Mouse (Mus musculus) Patski (cell line): Measurements from ENCODE around the gene 1810013L24Rik. TPM values are rescaled to one million over a fixed set of nuclear protein-coding genes. Genes with fewer than 3 reads are reported as not detected.
A peak's percentile ranks its signal among the peaks of the same experiment; 100 is the strongest.

Source experiments
- ATAC-seq: fragments of 100-300 bp; one replicate; pipeline ENCODE4 v1.8.0; 2021
- CTCF ChIA-PET: fragments of 350-600 bp; sonication (Branson Sonifier 250); formaldehyde crosslinking; loops from one replicate; lab custom pipeline; 2022; ENCODE audit warnings: inconsistent platforms; lab: Charles Lee
- POLR2A ChIA-PET: fragments of 350-600 bp; sonication (Branson Sonifier 250); formaldehyde crosslinking; loops from one replicate; lab custom pipeline; 2022; ENCODE audit warnings: antibody characterized with exemption, inconsistent platforms; lab: Charles Lee
- DNase-seq: peaks from one replicate; pipeline ENCODE4 v3.0.0-alpha.2; 2011; ENCODE audit warnings: low read depth, low spot score
- H3K27me3 ChIP-seq: fragments of 371-371 bp; one replicate; pipeline ENCODE4 v1.5.1; 2021
- CTCF ChIP-seq: fragments of 100-300 bp; IDR thresholded peaks from one replicate; pipeline ENCODE4 v1.5.1; 2021
- in situ Hi-C: fragments of 300-500 bp; cut with MboI; formaldehyde crosslinking; loops from 3 replicates; pipeline ENCODE4 v1.11.1; 2018; ENCODE audit warnings: low pct_unique_long_range_greater_than_20kb, mixed read lengths
- polyA plus RNA-seq: library from polyadenylated mRNA; unstranded; gene quantifications from one replicate; pipeline ENCODE4 v1.2.3, GENCODE M21; 2021

The 1810013L24Rik gene
- polyA plus RNA-seq, 1 experiment from 2014 or later: 50.3 TPM

DNA sequence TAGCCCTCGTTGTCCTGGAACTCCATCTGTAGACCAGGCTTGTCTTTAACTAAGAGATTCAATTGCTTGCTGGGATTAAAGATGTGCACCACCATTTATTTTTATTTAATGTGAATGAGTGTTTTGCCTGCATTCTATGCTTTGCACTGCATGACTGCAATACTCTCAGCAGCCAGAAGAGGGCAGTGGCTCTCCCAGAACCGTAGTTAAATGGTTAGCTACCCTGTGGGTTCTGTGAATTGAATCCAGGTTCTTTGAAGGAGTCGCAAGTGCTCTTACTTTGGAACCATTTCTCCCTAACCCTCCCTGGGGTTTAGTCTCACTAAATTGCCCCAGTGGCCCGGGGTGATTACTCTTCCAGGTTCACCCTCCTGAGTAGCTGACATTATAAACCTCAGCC is 23.2 kb upstream of the 1810013L24Rik start:
- DNase-seq (no peak), ATAC-seq (no peak)
- ChIA-PET POLR2A (no interaction called here), CTCF (interaction anchor here (0.9 to 2.2 kb wide), 13 partner anchors 11 to 121 kb away, joined by 3 to 17 read pairs (median 3); no protein-coding TSS in a partner anchor)
- H3K27me3 ChIP-seq: no peaks in the 10 kb centered on the region
- in situ Hi-C loops: no loop called here
- TF ChIP-seq CTCF: peak; percentile 85

DNA sequence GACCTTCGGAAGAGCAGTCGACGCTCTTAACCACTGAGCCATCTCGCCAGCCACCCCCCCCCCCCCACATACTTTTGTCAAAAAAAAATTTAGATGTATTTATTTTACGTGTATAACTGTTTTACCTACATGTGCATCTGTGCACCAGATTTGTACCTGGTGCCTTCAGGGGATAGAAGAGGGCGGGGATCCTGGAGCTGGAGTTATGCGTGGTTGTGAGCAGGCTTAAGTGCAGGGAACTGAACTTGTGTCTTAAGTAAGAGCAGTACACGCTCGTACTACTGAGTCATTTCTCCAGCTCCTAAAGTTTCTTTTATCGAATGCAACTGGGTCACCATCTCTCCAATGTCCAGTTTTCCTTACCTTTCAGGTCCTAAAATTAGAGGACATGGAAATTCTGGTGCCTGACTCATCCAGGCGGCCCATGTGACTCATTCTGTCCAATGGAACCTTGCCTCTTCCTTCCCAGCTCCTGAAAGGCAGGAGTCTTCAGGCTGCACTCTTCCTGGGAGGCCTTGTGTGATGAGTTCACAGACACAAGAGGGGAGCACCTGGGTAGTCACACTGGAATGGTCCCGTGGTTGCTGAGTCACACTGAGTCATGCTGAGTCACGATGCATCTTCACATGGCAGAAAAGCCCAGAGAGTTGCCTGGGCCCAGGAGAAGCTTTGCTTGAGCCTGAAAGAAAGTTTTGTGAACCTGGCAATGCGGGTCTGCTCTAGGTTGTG is 19.3 kb upstream of the 1810013L24Rik start:
- no peak for TF ChIP-seq CTCF
- ChIA-PET POLR2A (interaction anchor here (1.3 kb wide), 1 partner anchor 20 kb away, joined by 5 read pairs; no protein-coding TSS in a partner anchor), CTCF (no interaction called here)
- no peaks in the 10 kb centered on the region for H3K27me3 ChIP-seq
- in situ Hi-C loops: no loop called here
- peak; percentile 98 for DNase-seq
- ATAC-seq: peak; percentile 100

DNA sequence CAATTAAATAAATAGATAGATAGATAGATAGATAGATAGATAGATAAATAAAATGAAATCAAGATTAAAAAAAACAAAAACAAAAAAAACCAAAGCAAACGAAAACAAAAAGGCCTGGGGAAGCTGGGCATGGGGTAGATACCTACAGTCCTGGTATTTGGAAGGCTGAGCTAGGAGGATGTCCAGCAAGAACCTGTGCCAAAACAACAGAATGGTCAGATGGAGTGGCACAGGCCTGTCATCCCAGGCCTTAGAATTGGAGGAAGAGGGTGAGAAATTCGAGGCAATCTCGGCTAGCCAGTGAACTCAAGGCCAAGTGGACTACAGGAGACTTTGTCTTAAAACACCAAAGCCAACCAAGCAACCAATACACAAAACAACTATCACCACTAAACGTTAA is 12.0 kb upstream of the 1810013L24Rik start:
- no peak for DNase-seq
- CTCF ChIA-PET: no interaction called here
- H3K27me3 ChIP-seq: no peaks in the 10 kb centered on the region
- POLR2A ChIA-PET: no interaction called here
- no peak for ATAC-seq
- in situ Hi-C loops: no loop called here
- TF ChIP-seq CTCF: no peak

DNA sequence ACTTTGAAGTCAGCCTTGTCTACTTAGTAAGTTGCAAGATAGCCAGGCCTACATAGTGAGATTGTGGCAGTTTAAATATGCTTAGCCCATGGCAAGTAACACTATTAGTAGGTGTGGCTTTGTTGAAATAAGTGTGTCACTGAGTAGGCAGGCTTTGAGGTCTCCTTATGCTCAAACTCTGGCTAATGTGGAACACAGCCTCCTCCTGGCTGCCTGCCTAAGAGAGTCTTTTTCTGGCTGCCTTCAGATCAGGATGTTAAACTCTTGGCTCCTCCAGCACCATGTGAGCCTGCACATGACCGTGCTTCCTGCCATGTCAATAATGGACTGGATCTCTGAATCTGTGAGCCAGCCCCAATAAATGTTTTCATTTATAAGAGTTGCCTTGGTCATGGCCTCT is 8.5 kb upstream of the 1810013L24Rik start:
- H3K27me3 ChIP-seq: no peaks in the 10 kb centered on the region
- DNase-seq: no peak
- in situ Hi-C loops: loop anchor here (5.0 kb wide), 1 partner anchor 46 kb away; no protein-coding TSS in a partner anchor
- TF ChIP-seq CTCF: no peak
- ChIA-PET POLR2A (no interaction called here), CTCF (no interaction called here)
- ATAC-seq: no peak

DNA sequence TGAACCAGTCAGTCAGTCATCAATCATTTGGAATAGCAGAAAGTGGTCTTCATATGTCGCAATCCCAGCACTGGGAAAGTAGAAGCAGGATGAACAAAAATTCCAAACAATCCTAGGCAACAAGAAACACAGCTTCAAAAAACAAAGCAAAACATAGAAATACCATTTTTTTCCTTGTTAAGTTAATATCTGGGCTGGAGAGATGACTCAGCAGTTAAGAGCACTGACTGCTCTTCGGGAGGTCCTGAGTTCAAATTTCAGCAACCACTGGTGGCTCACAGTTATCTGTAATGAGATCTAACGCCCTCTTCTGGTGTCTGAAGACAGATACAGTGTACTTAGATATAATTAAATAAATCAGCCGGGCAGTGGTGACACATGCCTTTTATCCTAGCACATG is 7.3 kb upstream of the 1810013L24Rik start:
- no peak for TF ChIP-seq CTCF
- ChIA-PET POLR2A (no interaction called here), CTCF (interaction anchor here (1.8 kb wide), 1 partner anchor 10 kb away, joined by 11 read pairs; no protein-coding TSS in a partner anchor)
- no peaks in the 10 kb centered on the region for H3K27me3 ChIP-seq
- ATAC-seq (no peak), DNase-seq (no peak)
- in situ Hi-C loops: loop anchor here (5.0 kb wide), 1 partner anchor 45 kb away; no protein-coding TSS in a partner anchor

DNA sequence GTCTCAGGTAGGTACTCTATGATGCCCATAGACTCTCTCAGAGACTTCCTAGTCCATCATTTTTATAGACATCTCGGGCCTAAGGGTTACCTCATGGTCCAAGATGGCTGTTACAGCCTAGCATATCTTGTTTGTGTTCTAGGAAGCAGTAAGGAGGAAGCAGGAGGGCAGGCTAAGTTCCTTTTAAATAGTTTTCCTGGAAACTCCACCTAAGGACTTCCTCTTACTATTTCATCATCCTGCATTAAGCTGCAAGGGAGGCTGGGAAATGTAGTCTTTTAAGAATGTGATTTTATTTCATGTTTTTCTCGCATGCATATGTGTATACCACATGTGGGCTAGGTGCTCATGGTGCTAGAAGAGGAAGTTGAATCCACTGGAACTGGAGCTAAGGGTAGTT is 6.2 kb upstream of the 1810013L24Rik start:
- no peak for TF ChIP-seq CTCF
- no peaks in the 10 kb centered on the region for H3K27me3 ChIP-seq
- in situ Hi-C loops: loop anchor here (5.0 kb wide), 1 partner anchor 44 kb away; no protein-coding TSS in a partner anchor
- ChIA-PET POLR2A (no interaction called here), CTCF (interaction anchor here (1.2 to 1.8 kb wide), 2 partner anchors 11 to 20 kb away, joined by 3 to 11 read pairs; no protein-coding TSS in a partner anchor)
- DNase-seq (no peak), ATAC-seq (no peak)

DNA sequence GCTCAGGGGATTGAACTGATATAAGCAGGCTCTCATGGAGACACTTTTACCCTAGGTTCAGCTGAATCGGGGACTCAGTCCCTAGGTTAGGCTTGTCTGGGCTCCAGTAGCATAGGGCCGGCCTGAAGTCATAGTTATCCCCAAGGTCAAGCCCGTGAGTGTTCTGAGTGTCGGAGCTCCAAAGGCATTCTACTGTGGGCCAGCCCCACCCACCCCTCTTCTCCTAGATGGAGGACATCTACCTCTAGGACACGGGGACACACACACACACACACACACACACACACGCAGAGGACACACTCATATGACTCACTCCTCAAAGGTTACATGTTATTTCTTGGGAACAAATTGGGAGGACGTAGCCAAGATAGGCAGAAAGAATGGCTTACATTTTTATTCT is 2.5 kb upstream of the 1810013L24Rik start:
- CTCF ChIA-PET: no interaction called here
- no peak for ATAC-seq
- POLR2A ChIA-PET: interaction anchor here (0.6 kb wide), 1 partner anchor 22 kb away, joined by 3 read pairs; no protein-coding TSS in a partner anchor
- no peak for DNase-seq
- H3K27me3 ChIP-seq: no peaks in the 10 kb centered on the region
- TF ChIP-seq CTCF: no peak
- in situ Hi-C loops: no loop called here

DNA sequence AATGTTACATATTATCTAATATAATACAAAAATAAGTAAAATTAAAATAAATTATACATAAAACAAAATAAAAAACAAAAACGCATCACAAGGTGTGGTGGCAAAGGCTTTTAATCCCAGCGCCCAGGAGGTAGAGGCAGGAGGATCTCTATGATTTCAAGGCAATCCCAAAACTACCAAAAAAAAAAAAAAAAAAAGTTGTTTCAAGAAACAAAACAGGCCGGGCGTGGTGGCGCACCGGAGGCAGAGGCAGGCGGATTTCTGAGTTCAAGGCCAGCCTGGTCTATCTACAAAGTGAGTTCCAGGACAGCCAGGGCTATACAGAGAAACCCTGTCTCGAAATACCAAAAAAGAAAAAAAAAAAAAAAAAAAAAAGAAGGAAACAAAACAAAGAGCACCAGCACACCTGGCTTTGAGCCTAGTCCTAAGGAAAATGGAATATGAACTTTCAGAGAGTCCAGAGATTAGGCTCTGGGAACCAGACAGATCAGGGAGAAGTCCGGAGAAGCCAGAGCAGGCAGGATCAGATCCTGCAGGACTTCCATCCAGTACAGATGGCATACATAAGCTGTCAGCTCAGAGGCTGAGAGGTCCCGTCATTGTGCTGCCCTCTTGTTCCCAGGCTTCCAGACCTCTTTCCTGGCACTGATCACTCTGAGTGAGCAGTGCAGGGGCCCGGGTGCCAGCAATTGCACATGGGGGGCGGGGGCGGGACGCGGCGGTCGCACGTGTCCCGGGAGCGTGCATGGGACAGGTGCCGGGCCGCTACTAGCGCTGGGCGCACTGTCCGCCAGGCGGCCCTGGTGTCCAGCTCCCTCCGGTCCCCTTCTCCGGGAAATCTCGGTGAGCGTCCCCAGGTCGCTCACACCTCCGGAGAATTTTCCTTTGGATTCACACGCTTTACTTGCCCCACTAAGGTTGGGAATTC is 1.0 kb upstream of the 1810013L24Rik start:
- in situ Hi-C loops: no loop called here
- ChIA-PET POLR2A (no interaction called here), CTCF (no interaction called here)
- TF ChIP-seq CTCF: no peak
- DNase-seq (no peak), ATAC-seq (peak; percentile 49)
- no peaks in the 10 kb centered on the region for H3K27me3 ChIP-seq

DNA sequence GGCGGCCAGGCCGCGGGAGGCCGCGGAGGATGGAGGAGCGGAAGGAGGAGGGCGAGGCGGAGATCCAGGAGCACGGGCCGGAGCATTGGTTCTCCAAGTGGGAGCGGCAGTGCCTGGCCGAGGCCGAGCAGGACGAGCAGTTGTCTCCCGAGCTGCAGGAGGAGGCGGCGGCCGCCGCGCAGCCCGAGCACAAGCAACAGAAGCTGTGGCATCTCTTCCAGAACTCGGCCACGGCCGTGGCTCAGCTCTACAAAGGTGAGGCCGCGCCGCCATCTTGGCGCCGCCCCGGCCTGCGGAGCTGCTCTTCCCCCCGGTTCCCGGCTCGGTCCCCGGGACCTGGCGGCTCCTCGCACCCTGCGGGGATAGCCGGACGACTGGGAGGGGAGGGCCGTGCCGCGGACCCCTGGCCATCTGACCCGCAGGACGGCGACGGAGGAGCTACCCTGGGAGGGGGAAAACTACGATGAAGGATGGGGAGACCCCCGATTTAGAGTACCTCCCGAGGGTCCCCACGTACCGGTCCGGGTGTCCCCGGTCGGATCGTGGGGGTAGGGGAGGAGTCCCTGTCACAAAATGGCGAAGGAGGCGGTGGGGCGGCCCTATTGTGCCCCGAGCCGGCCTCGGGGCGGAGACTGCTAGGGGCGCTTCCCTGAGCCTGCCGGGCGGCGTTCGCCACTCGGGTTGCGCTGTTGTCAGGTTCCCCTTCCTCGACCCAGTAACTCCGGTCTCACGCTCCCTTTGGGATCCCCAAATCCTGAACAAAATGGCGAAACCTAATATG is 721 bp downstream of the 1810013L24Rik start:
- H3K27me3 ChIP-seq: no peaks in the 10 kb centered on the region
- POLR2A ChIA-PET: interaction anchor here (0.7 to 1.4 kb wide), 5 partner anchors 11 to 306 kb away, joined by 3 to 5 read pairs (median 3); no protein-coding TSS in a partner anchor
- ATAC-seq (peak; percentile 8), DNase-seq (no peak)
- TF ChIP-seq CTCF: no peak
- CTCF ChIA-PET: interaction anchor here (1.3 kb wide), 1 partner anchor 11 kb away, joined by 4 read pairs; no protein-coding TSS in a partner anchor
- in situ Hi-C loops: no loop called here
